Comparison of ENCODE assay signal across 28 mouse cellular contexts in the genomic region with DNA sequence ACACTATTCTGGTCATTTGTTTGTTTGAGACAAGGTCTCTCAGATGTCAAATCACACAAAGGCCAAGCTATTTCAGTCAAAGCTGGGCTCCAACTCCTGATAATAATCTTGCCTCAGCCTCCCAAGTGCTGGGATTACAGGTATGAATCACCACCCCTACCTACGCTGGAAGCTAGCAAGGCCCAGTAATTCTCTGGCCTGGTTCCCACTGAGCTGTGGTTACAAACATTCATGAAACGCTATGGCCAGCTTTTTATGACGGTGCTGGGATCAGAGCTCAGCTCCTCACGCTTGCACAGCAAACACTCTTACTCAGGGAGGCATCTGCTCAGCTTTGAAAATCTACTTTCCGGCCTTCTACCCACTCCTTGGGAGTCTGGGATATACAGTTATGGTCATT. TPM values are rescaled to one million over a fixed set of nuclear protein-coding genes. Genes with fewer than 3 reads are reported as not detected.
A peak's percentile ranks its signal among the peaks of the same experiment; 100 is the strongest.
DNase-seq lines count a peak whose midpoint lies in the region; ATAC-seq and TF ChIP-seq lines count a peak whose summit lies in the region.
"Had no signal": no experiment of that assay in that cellular context is flagged by ENCODE, and none has a peak within 500 bp of the region (broad histone marks: within the 10 kb centered on the region; RNA-seq: fewer than 3 reads in every experiment).

No protein-coding gene starts in this region.

- H3K4me3 ChIP-seq in neural tube, embryonic 11.5 days (ENCODE audit: low read depth, low read length), result no peak overlapping the region
- H3K4me3 ChIP-seq in brown adipose tissue, adult 24 weeks (ENCODE audit: insufficient read depth, low read depth, low read length), result no peak overlapping the region
- no peak overlapping the region for H3K4me3 ChIP-seq in kidney, adult 2 months (ENCODE audit: insufficient read depth, low read depth, low read length)
- H3K4me3 ChIP-seq: embryonic facial prominence, embryonic 10.5 days; embryonic facial prominence, embryonic 13.5 days; erythroblast, embryonic 14.5 days; forebrain, embryonic 10.5 days; forebrain, embryonic 13.5 days; heart, embryonic 12.5 days; heart, embryonic 15.5 days; hindbrain, embryonic 10.5 days; hindbrain, embryonic 13.5 days had no signal

- peak; percentile 2 for DNase-seq in neural tube, embryonic 11.5 days (ENCODE audit: low spot score)
- no peak for DNase-seq in neural tube, embryonic 10.5 days (ENCODE audit: extremely low spot score, low spot score)
- DNase-seq in NIH3T3 (ENCODE audit: low read depth), result peak; percentile 49
- DNase-seq in spleen, postnatal 36 days (ENCODE audit: low spot score in 2 of 2), result no peak
- no peak for DNase-seq in kidney, adult 2 months
- DNase-seq: adrenal gland, adult 2 months; adrenal gland, postnatal 14 days; cerebellum, adult 11-12 months; cerebellum, adult 8-10 months; cerebellum, postnatal 10 days; cerebellum, postnatal 36 days; embryo, embryonic 11 days; gastrocnemius, postnatal 10 days; gastrocnemius, postnatal 36 days; heart, postnatal 10 days; heart, postnatal 36 days had no signal

- no peaks in the 10 kb centered on the region for H3K36me3 ChIP-seq in neural tube, embryonic 11.5 days (ENCODE audit: control insufficient read depth, insufficient read depth, low read length)
- H3K36me3 ChIP-seq in kidney, adult 2 months (ENCODE audit: control insufficient read depth, insufficient read depth, low read length), result peaks cover 4% of the 10 kb centered on the region; the same call in 1 of the 2 replicates
- H3K36me3 ChIP-seq: embryonic facial prominence, embryonic 10.5 days; embryonic facial prominence, embryonic 13.5 days; forebrain, embryonic 10.5 days; hindbrain, embryonic 10.5 days had no signal

- TF ChIP-seq POLR2A in kidney, adult 2 months (IDR thresholded peaks at IDR 0.05; ENCODE audit: low read depth, low read length), result no peak

- no peaks in the 10 kb centered on the region for H3K27me3 ChIP-seq in neural tube, embryonic 11.5 days (ENCODE audit: control insufficient read depth, insufficient read depth, low read length)
- no peaks in the 10 kb centered on the region for H3K27me3 ChIP-seq in kidney, adult 2 months (replicated peaks; ENCODE audit: control insufficient read depth, insufficient read depth, low read length)
- H3K27me3 ChIP-seq: embryonic facial prominence, embryonic 13.5 days; forebrain, embryonic 13.5 days; heart, embryonic 12.5 days; heart, embryonic 15.5 days; hindbrain, embryonic 13.5 days had no signal

- H3K4me2 ChIP-seq in neural tube, embryonic 11.5 days (ENCODE audit: low read depth), result no peak overlapping the region
- H3K4me2 ChIP-seq: embryonic facial prominence, embryonic 13.5 days; forebrain, embryonic 13.5 days; heart, embryonic 12.5 days; heart, embryonic 15.5 days; hindbrain, embryonic 13.5 days had no signal

- WGBS in neural tube, embryonic 11.5 days, result 89% methylated on average over 5 of the region's 5 CpGs
- WGBS in kidney, adult 2 months, result 70% methylated on average over 5 of the region's 5 CpGs

- H3K9ac ChIP-seq in neural tube, embryonic 11.5 days (ENCODE audit: low read length), result no peak overlapping the region
- H3K9ac ChIP-seq: embryonic facial prominence, embryonic 13.5 days; forebrain, embryonic 13.5 days; heart, embryonic 12.5 days; heart, embryonic 15.5 days; hindbrain, embryonic 13.5 days had no signal

- no peak overlapping the region for H3K27ac ChIP-seq in neural tube, embryonic 11.5 days (ENCODE audit: low read depth, low read length)
- peak overlapping the region; percentile 12; the same call in 1 of the 2 replicates for H3K27ac ChIP-seq in brown adipose tissue, adult 24 weeks (replicated peaks; ENCODE audit: low read depth, low read length)
- no peak overlapping the region for H3K27ac ChIP-seq in kidney, adult 2 months (ENCODE audit: insufficient read depth, low read depth, low read length)
- H3K27ac ChIP-seq: embryonic facial prominence, embryonic 10.5 days; embryonic facial prominence, embryonic 13.5 days; forebrain, embryonic 10.5 days; forebrain, embryonic 13.5 days; heart, embryonic 15.5 days; hindbrain, embryonic 10.5 days; hindbrain, embryonic 13.5 days had no signal

- H3K9me3 ChIP-seq in neural tube, embryonic 11.5 days (ENCODE audit: control insufficient read depth, low read length), result no peaks in the 10 kb centered on the region
- H3K9me3 ChIP-seq: embryonic facial prominence, embryonic 10.5 days; embryonic facial prominence, embryonic 13.5 days; forebrain, embryonic 10.5 days; forebrain, embryonic 13.5 days; heart, embryonic 12.5 days; heart, embryonic 15.5 days; hindbrain, embryonic 10.5 days; hindbrain, embryonic 13.5 days had no signal

- no peak for TF ChIP-seq CTCF in kidney, adult 2 months (conservative IDR thresholded peaks at IDR 0.05; ENCODE audit: insufficient read depth, insufficient read length, low read depth, low read length)

- no peak for ATAC-seq in neural tube, embryonic 11.5 days (ENCODE audit: insufficient read depth, low FRiP score, low TSS enrichment)
- ATAC-seq: forebrain, embryonic 13.5 days; forebrain, embryonic 16.5 days; hindbrain, embryonic 16.5 days had no signal

- no peaks in the 10 kb centered on the region for H3K4me1 ChIP-seq in neural tube, embryonic 11.5 days (ENCODE audit: control insufficient read depth, insufficient read depth, low read length)
- H3K4me1 ChIP-seq in brown adipose tissue, adult 24 weeks (ENCODE audit: control insufficient read depth, insufficient read depth, insufficient read length, low read length), result no peaks in the 10 kb centered on the region
- peaks cover 7% of the 10 kb centered on the region; the same call in 1 of the 2 replicates for H3K4me1 ChIP-seq in kidney, adult 2 months (ENCODE audit: control insufficient read depth, insufficient read depth, low read length)
- H3K4me1 ChIP-seq: embryonic facial prominence, embryonic 10.5 days; embryonic facial prominence, embryonic 13.5 days; forebrain, embryonic 10.5 days; forebrain, embryonic 13.5 days; hindbrain, embryonic 10.5 days; hindbrain, embryonic 13.5 days had no signal

RNA-seq across cellular contexts. Expression of gene Entpd5, which starts 15.0 kb away (rescaled TPM):
- 9.9 and 12.4 TPM in 2 replicates for polyA plus RNA-seq in neural tube, embryonic 11.5 days (2014; fragmentation: Nextera tagmentation; extraction: Ambion mirVana)
- 78.5 and 97.3 TPM in 2 replicates for polyA plus RNA-seq in brown adipose tissue, adult 24 weeks (2012; ENCODE audit: insufficient read depth, insufficient read length, missing spikeins)
- polyA plus RNA-seq in kidney, adult 2 months (2012; rRNA removed), result 100 and 111 TPM in 2 replicates

RNA-seq across cellular contexts. Expression of gene Bbof1, which starts 15.0 kb away (rescaled TPM):
- 0.84 and 1.2 TPM in 2 replicates for polyA plus RNA-seq in neural tube, embryonic 11.5 days (2014; fragmentation: Nextera tagmentation; extraction: Ambion mirVana)
- 11.5 and 16.1 TPM in 2 replicates for polyA plus RNA-seq in brown adipose tissue, adult 24 weeks (2012; ENCODE audit: insufficient read depth, insufficient read length, missing spikeins)
- 0.46 and 0.58 TPM in 2 replicates for polyA plus RNA-seq in kidney, adult 2 months (2012; rRNA removed)
- polyA plus RNA-seq: adrenal gland, adult 2 months had no signal

RNA-seq across cellular contexts. Expression of gene Rnf113a2, which starts 23.1 kb away (rescaled TPM):
- polyA plus RNA-seq in neural tube, embryonic 11.5 days (2014; fragmentation: Nextera tagmentation; extraction: Ambion mirVana), result 28.1 and 29.7 TPM in 2 replicates
- 11.2 and 14.2 TPM in 2 replicates for polyA plus RNA-seq in brown adipose tissue, adult 24 weeks (2012; ENCODE audit: insufficient read depth, insufficient read length, missing spikeins)
- polyA plus RNA-seq in kidney, adult 2 months (2012; rRNA removed), result 5.6 and 6.2 TPM in 2 replicates

RNA-seq across cellular contexts. Expression of gene Fam161b, which starts 32.2 kb away (rescaled TPM):
- polyA plus RNA-seq in neural tube, embryonic 11.5 days (2014; fragmentation: Nextera tagmentation; extraction: Ambion mirVana), result 7.5 and 9.7 TPM in 2 replicates
- 3.1 and 4.3 TPM in 2 replicates for polyA plus RNA-seq in brown adipose tissue, adult 24 weeks (2012; ENCODE audit: insufficient read depth, insufficient read length, missing spikeins)
- polyA plus RNA-seq in kidney, adult 2 months (2012; rRNA removed), result 1.2 and 1.3 TPM in 2 replicates

RNA-seq across cellular contexts. Expression of gene Coq6, which starts 32.4 kb away (rescaled TPM):
- polyA plus RNA-seq in neural tube, embryonic 11.5 days (2014; fragmentation: Nextera tagmentation; extraction: Ambion mirVana), result 43.0 and 44.5 TPM in 2 replicates
- 153 and 163 TPM in 2 replicates for polyA plus RNA-seq in brown adipose tissue, adult 24 weeks (2012; ENCODE audit: insufficient read depth, insufficient read length, missing spikeins)
- 47.7 and 51.2 TPM in 2 replicates for polyA plus RNA-seq in kidney, adult 2 months (2012; rRNA removed)

Comparison
In these comparisons a context has a peak if more than half of its experiments do, and no peak if none do; other contexts are left out.
1. DNase-seq: peak in neural tube, embryonic 11.5 days (single experiment) and NIH3T3 (single experiment); none in neural tube, embryonic 10.5 days (single experiment), spleen, postnatal 36 days (0 of 2) and kidney, adult 2 months (single experiment).